Mouse (Mus musculus): ENCODE results near the gene Pnldc1.

- TF ChIP-seq POU5F1 (IDR thresholded peaks at IDR 0.05; ENCODE audit: borderline replicate concordance, low read length): no peak
- no peak for TF ChIP-seq CTCF (conservative IDR thresholded peaks at IDR 0.05; ENCODE audit: low read length)
Measured at GRCm38 (mm10) chr17:12839475-12840267, 70.4 kb downstream of the Pnldc1 start.

All from E14TG2a.4 (cell line).